Mouse (Mus musculus): ENCODE measurements around the gene Wipi2. TPM values are rescaled to one million over a fixed set of nuclear protein-coding genes. Genes with fewer than 3 reads are reported as not detected.

The Wipi2 gene
- polyA plus RNA-seq, 1 experiment from 2014 or later = 51.6 TPM

DNA sequence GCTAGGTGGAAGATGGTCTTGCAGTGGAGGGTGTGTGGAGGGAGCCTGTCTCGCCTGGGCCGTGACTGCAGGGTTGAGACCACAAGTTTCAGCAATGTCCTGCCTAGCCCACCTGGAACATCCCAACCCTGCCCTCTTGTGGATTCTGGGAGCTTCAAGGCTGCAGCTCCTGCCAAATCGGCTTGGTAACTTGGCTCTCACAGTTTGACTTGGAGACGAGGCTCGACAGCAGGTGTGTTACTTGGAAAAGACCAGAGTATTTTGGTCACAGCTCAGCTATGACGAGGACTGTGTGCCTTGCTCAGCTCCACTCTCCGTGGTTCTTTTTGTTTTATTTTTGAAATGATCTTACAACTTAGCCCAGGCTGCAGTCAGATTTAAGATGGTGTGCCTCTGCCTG lies 42.2 kb downstream of the Wipi2 start:
- peaks cover 59% of the 10 kb centered on the region for H3K36me3 ChIP-seq
- no peaks in the 10 kb centered on the region for H3K27me3 ChIP-seq
- WGBS = 82% methylated on average over 7 of the region's 7 CpGs
- no peak overlapping the region for H3K9ac ChIP-seq
- no peaks in the 10 kb centered on the region for H3K9me3 ChIP-seq (replicated peaks)
- ATAC-seq (replicated peaks; ENCODE audit: low FRiP score) = no peak
- H3K4me2 ChIP-seq = no peak overlapping the region
- H3K4me1 ChIP-seq = no peaks in the 10 kb centered on the region
- H3K4me3 ChIP-seq (replicated peaks) = no peak overlapping the region
- no peak overlapping the region for H3K27ac ChIP-seq

DNA sequence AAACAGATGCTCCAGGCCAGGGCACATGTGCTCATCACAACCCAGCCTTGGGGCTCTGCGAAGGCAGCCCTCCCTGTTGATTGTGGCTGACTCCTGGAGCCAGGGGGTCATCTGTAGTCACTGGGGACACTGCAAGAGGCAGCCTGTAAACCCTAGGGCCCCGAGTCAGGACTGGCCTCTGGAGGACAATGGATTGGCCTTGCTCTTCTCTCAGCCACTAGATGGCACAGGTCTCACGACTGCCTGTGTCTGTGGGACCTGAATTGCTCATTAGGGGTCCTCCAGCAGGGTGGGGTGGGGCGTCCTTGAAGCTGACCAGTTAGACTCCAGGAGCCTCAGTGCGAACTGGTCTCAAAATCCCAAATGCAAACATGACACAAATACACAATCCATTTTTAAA lies 45.6 kb downstream of the Wipi2 start:
- Histone ChIP-seq H3K4me3 (replicated peaks) (no peak overlapping the region), H3K4me1 (no peaks in the 10 kb centered on the region), H3K36me3 (peaks cover 25% of the 10 kb centered on the region), H3K27ac (no peak overlapping the region), H3K9me3 (replicated peaks) (no peaks in the 10 kb centered on the region), H3K9ac (no peak overlapping the region), H3K27me3 (no peaks in the 10 kb centered on the region), H3K4me2 (no peak overlapping the region)
- 24% methylated on average over 5 of the region's 5 CpGs for WGBS
- ATAC-seq (replicated peaks; ENCODE audit: low FRiP score) = no peak

- no peaks in the 10 kb centered on the region for H3K36me3 ChIP-seq
- no peaks in the 10 kb centered on the region for H3K9me3 ChIP-seq (replicated peaks)
- no peak for ATAC-seq (replicated peaks; ENCODE audit: low FRiP score)
- H3K4me1 ChIP-seq = no peaks in the 10 kb centered on the region
- WGBS = 54% methylated on average over 7 of the region's 7 CpGs
- no peak overlapping the region for H3K27ac ChIP-seq
- H3K4me3 ChIP-seq (replicated peaks) = no peak overlapping the region
- no peak overlapping the region for H3K4me2 ChIP-seq
- H3K9ac ChIP-seq = no peak overlapping the region
- H3K27me3 ChIP-seq = no peaks in the 10 kb centered on the region
These were observed 50.7 kb downstream of the Wipi2 start for GRCm38 (mm10) chr5:142678141-142678571.

GRCm38 (mm10) chr5:142679065-142679464 lies 51.6 kb downstream of the Wipi2 start:
- H3K9me3 ChIP-seq (replicated peaks) = no peaks in the 10 kb centered on the region

GRCm38 (mm10) chr5:142681911-142682310 lies 54.4 kb downstream of the Wipi2 start:
- Histone ChIP-seq H3K36me3 (no peaks in the 10 kb centered on the region), H3K27me3 (no peaks in the 10 kb centered on the region), H3K9ac (no peak overlapping the region), H3K4me2 (no peak overlapping the region), H3K27ac (no peak overlapping the region), H3K4me3 (replicated peaks) (no peak overlapping the region), H3K9me3 (replicated peaks) (no peaks in the 10 kb centered on the region), H3K4me1 (no peaks in the 10 kb centered on the region)
- ATAC-seq (replicated peaks; ENCODE audit: low FRiP score) = no peak
- 92% methylated on average over 3 of the region's 3 CpGs for WGBS

More at GRCm38 (mm10) chr5:142679065-142679464, 51.6 kb downstream of the Wipi2 start:
- Histone ChIP-seq H3K27ac (no peak overlapping the region), H3K27me3 (no peaks in the 10 kb centered on the region), H3K9ac (no peak overlapping the region), H3K36me3 (no peaks in the 10 kb centered on the region), H3K4me1 (no peaks in the 10 kb centered on the region), H3K4me2 (no peak overlapping the region), H3K4me3 (replicated peaks) (no peak overlapping the region)
- WGBS = 95% methylated on average over 1 of the region's 1 CpGs
- no peak for ATAC-seq (replicated peaks; ENCODE audit: low FRiP score)

- ATAC-seq (replicated peaks; ENCODE audit: low FRiP score) = no peak
- Histone ChIP-seq H3K4me1 (no peaks in the 10 kb centered on the region), H3K27ac (no peak overlapping the region), H3K36me3 (no peaks in the 10 kb centered on the region), H3K4me2 (no peak overlapping the region), H3K9ac (no peak overlapping the region), H3K9me3 (replicated peaks) (no peaks in the 10 kb centered on the region), H3K4me3 (replicated peaks) (no peak overlapping the region), H3K27me3 (no peaks in the 10 kb centered on the region)
- WGBS = 85% methylated on average over 5 of the region's 5 CpGs
These were observed 55.0 kb downstream of the Wipi2 start for GRCm38 (mm10) chr5:142682529-142682928.

DNA sequence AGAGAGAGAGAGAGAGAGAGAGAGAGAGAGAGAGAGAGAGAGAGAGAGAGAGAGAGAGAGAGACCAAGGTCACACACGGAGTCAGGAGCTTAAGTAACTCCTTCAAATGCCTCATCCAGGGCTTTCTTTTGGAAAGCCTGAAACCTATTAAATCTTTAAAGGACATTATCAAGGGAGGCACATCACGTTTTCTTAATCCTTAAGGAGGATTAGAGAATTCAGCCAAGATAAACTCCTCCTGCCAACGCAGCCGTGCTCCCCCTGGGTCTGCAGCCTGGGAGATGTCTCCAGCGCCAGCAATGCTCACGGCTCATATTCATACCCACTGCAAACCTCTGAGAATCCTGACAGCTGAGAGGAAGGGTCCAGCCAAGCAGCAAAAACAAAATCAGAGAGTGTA lies 61.4 kb downstream of the Wipi2 start:
- Histone ChIP-seq H3K9ac (no peak overlapping the region), H3K27ac (no peak overlapping the region), H3K4me3 (replicated peaks) (no peak overlapping the region), H3K36me3 (no peaks in the 10 kb centered on the region), H3K27me3 (no peaks in the 10 kb centered on the region), H3K4me1 (no peaks in the 10 kb centered on the region), H3K4me2 (no peak overlapping the region), H3K9me3 (replicated peaks) (no peaks in the 10 kb centered on the region)
- ATAC-seq (replicated peaks; ENCODE audit: low FRiP score) = no peak
- WGBS = 57% methylated on average over 6 of the region's 6 CpGs

DNA sequence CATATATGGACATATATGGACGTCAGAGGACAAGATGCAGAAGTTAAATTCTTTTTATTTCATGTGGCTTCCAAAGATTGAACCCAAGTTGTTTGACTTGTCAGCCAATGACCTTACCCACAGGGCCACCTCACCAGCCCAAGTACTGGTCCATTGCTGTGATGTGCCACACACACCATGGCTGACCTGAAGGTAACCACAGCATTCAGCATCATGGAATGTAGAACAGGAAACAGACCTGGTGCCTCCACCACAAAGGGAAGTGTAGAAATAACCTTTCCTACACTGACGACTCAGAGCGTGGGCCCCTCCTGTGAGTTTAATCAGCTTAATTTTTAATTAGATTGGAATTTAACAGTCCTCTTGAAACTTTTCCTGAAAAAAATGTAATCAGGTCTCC lies 62.8 kb downstream of the Wipi2 start:
- H3K4me3 ChIP-seq (replicated peaks) = no peak overlapping the region
- H3K4me1 ChIP-seq = no peaks in the 10 kb centered on the region
- no peaks in the 10 kb centered on the region for H3K27me3 ChIP-seq
- H3K9ac ChIP-seq = no peak overlapping the region
- 80% methylated on average over 3 of the region's 3 CpGs for WGBS
- no peak for ATAC-seq (replicated peaks; ENCODE audit: low FRiP score)
- no peaks in the 10 kb centered on the region for H3K36me3 ChIP-seq
- H3K4me2 ChIP-seq = no peak overlapping the region
- no peak overlapping the region for H3K27ac ChIP-seq
- no peaks in the 10 kb centered on the region for H3K9me3 ChIP-seq (replicated peaks)

DNA sequence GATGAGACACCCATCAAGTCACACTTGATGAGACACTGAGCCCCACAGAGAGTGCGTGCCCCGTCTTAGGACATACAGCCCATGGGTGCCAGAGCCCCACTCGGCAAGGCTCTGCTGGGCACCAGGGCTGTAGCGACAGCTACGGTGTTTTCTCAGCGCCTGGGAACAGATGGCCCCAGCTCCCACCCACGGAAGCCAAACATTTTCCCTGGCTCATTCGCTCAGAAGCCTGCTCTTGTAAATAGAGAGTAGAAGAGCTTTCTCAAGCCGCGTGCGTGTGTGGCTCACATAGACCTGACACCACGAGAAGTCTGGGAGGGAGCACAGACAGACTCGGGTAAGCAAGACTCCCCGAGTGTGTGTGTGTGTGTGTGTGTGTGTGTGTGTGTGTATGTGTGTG lies 64.8 kb downstream of the Wipi2 start, which contains the start of gene Slc29a4:
Slc29a4 (plus strand) TSS at position 265 of the 400 bp plus-strand sequence.
- H3K4me1 ChIP-seq = no peaks in the 10 kb centered on the region
- no peak within 1 kb of the TSS for H3K9ac ChIP-seq
- H3K4me3 ChIP-seq (replicated peaks) = no peak within 1 kb of the TSS
- H3K36me3 ChIP-seq = no peaks in the 10 kb centered on the region
- no peaks in the 10 kb centered on the region for H3K9me3 ChIP-seq (replicated peaks)
- H3K27me3 ChIP-seq = 0 out of 2 replicates have a peak, but pooled peaks cover 5% of the 10 kb centered on the region
- H3K27ac ChIP-seq = no peak within 1 kb of the TSS
- no peak for ATAC-seq (replicated peaks; ENCODE audit: low FRiP score)
- WGBS = 35% methylated on average over 14 of the region's 14 CpGs
- H3K4me2 ChIP-seq = no peak within 1 kb of the TSS

- no peak for ATAC-seq (replicated peaks; ENCODE audit: low FRiP score)
- Histone ChIP-seq H3K4me2 (no peak overlapping the region), H3K27me3 (peaks cover 8% of the 10 kb centered on the region; the same call in 1 of the 2 replicates), H3K4me3 (replicated peaks) (no peak overlapping the region), H3K36me3 (no peaks in the 10 kb centered on the region), H3K9me3 (replicated peaks) (no peaks in the 10 kb centered on the region), H3K9ac (no peak overlapping the region), H3K4me1 (no peaks in the 10 kb centered on the region), H3K27ac (no peak overlapping the region)
- WGBS = 76% methylated on average over 12 of the region's 12 CpGs
These were observed 65.7 kb downstream of the Wipi2 start for GRCm38 (mm10) chr5:142692971-142693737.

GRCm38 (mm10) chr5:142693738-142694430 lies 66.4 kb downstream of the Wipi2 start:
- no peaks in the 10 kb centered on the region for H3K4me1 ChIP-seq
- H3K4me2 ChIP-seq = no peak overlapping the region
- H3K9me3 ChIP-seq (replicated peaks) = no peaks in the 10 kb centered on the region
- WGBS = 53% methylated on average over 8 of the region's 8 CpGs
- H3K27me3 ChIP-seq = peaks cover 11% of the 10 kb centered on the region; the same call in 1 of the 2 replicates
- no peak overlapping the region for H3K27ac ChIP-seq
- no peak overlapping the region for H3K4me3 ChIP-seq (replicated peaks)
- H3K9ac ChIP-seq = no peak overlapping the region
- no peak for ATAC-seq (replicated peaks; ENCODE audit: low FRiP score)
- H3K36me3 ChIP-seq = no peaks in the 10 kb centered on the region

GRCm38 (mm10) chr5:142694627-142695340 lies 67.3 kb downstream of the Wipi2 start:
- WGBS = 12% methylated on average over 12 of the region's 12 CpGs

More at GRCm38 (mm10) chr5:142694627-142695340, 67.3 kb downstream of the Wipi2 start:
- Histone ChIP-seq H3K4me3 (replicated peaks) (no peak overlapping the region), H3K36me3 (no peaks in the 10 kb centered on the region), H3K4me2 (no peak overlapping the region), H3K27me3 (peaks cover 17% of the 10 kb centered on the region), H3K4me1 (no peaks in the 10 kb centered on the region), H3K9me3 (replicated peaks) (no peaks in the 10 kb centered on the region), H3K9ac (no peak overlapping the region), H3K27ac (no peak overlapping the region)
- ATAC-seq (replicated peaks; ENCODE audit: low FRiP score) = no peak

Data from kidney, embryonic 15.5 days (tissue).